Mouse (Mus musculus): Measurements from ENCODE around the gene Prg2. TPM values are rescaled to one million over a fixed set of nuclear protein-coding genes. Genes with fewer than 3 reads are reported as not detected.

Gene Prg2
- polyA plus RNA-seq, 1 experiment from 2014 or later, result 0.69 TPM

GRCm38 (mm10) chr2:84947154-84947771 is 33.0 kb upstream of the Prg2 start:
- H3K4me1 ChIP-seq, result no peaks in the 10 kb centered on the region
- H3K9me3 ChIP-seq (replicated peaks), result no peaks in the 10 kb centered on the region
- no peaks in the 10 kb centered on the region for H3K36me3 ChIP-seq
- H3K4me3 ChIP-seq (replicated peaks), result no peak overlapping the region
- ATAC-seq (ENCODE audit: low FRiP score), result no peak
- H3K27ac ChIP-seq (replicated peaks), result no peak overlapping the region
- WGBS, result 82% methylated on average over 3 of the region's 3 CpGs
- H3K9ac ChIP-seq (replicated peaks), result no peak overlapping the region
- H3K27me3 ChIP-seq (replicated peaks), result no peaks in the 10 kb centered on the region
- H3K4me2 ChIP-seq, result no peak overlapping the region

- H3K4me3 ChIP-seq (replicated peaks), result no peak overlapping the region
- H3K27ac ChIP-seq (replicated peaks), result no peak overlapping the region
- no peaks in the 10 kb centered on the region for H3K36me3 ChIP-seq
- H3K4me2 ChIP-seq, result no peak overlapping the region
- no peak overlapping the region for H3K9ac ChIP-seq (replicated peaks)
- no peaks in the 10 kb centered on the region for H3K27me3 ChIP-seq (replicated peaks)
- H3K9me3 ChIP-seq (replicated peaks), result no peaks in the 10 kb centered on the region
- WGBS, result 97% methylated on average over 7 of the region's 7 CpGs
- no peaks in the 10 kb centered on the region for H3K4me1 ChIP-seq
- no peak for ATAC-seq (ENCODE audit: low FRiP score)
Measured at GRCm38 (mm10) chr2:84948252-84948651, 32.0 kb upstream of the Prg2 start.

- Histone ChIP-seq H3K27me3 (replicated peaks) (no peaks in the 10 kb centered on the region), H3K27ac (replicated peaks) (no peak overlapping the region), H3K9me3 (replicated peaks) (no peaks in the 10 kb centered on the region), H3K4me2 (no peak overlapping the region), H3K36me3 (no peaks in the 10 kb centered on the region), H3K4me1 (no peaks in the 10 kb centered on the region), H3K4me3 (replicated peaks) (no peak overlapping the region), H3K9ac (replicated peaks) (no peak overlapping the region)
- no peak for ATAC-seq (ENCODE audit: low FRiP score)
- 84% methylated on average over 2 of the region's 2 CpGs for WGBS
Measured at GRCm38 (mm10) chr2:84948721-84949120, 31.5 kb upstream of the Prg2 start.

GRCm38 (mm10) chr2:84951027-84951426 is 29.2 kb upstream of the Prg2 start:
- no peaks in the 10 kb centered on the region for H3K36me3 ChIP-seq
- H3K27me3 ChIP-seq (replicated peaks), result no peaks in the 10 kb centered on the region
- 95% methylated on average over 8 of the region's 8 CpGs for WGBS
- no peak for ATAC-seq (ENCODE audit: low FRiP score)
- H3K4me2 ChIP-seq, result no peak overlapping the region
- H3K9ac ChIP-seq (replicated peaks), result no peak overlapping the region
- no peak overlapping the region for H3K4me3 ChIP-seq (replicated peaks)
- H3K9me3 ChIP-seq (replicated peaks), result no peaks in the 10 kb centered on the region
- H3K4me1 ChIP-seq, result no peaks in the 10 kb centered on the region
- no peak overlapping the region for H3K27ac ChIP-seq (replicated peaks)

GRCm38 (mm10) chr2:84952251-84952650 is 28.0 kb upstream of the Prg2 start:
- H3K9me3 ChIP-seq (replicated peaks), result no peaks in the 10 kb centered on the region
- H3K9ac ChIP-seq (replicated peaks), result no peak overlapping the region
- ATAC-seq (ENCODE audit: low FRiP score), result no peak
- H3K36me3 ChIP-seq, result no peaks in the 10 kb centered on the region
- H3K27ac ChIP-seq (replicated peaks), result no peak overlapping the region
- no peak overlapping the region for H3K4me2 ChIP-seq
- WGBS, result 88% methylated on average over 1 of the region's 1 CpGs
- no peaks in the 10 kb centered on the region for H3K27me3 ChIP-seq (replicated peaks)
- H3K4me1 ChIP-seq, result no peaks in the 10 kb centered on the region
- no peak overlapping the region for H3K4me3 ChIP-seq (replicated peaks)

DNA sequence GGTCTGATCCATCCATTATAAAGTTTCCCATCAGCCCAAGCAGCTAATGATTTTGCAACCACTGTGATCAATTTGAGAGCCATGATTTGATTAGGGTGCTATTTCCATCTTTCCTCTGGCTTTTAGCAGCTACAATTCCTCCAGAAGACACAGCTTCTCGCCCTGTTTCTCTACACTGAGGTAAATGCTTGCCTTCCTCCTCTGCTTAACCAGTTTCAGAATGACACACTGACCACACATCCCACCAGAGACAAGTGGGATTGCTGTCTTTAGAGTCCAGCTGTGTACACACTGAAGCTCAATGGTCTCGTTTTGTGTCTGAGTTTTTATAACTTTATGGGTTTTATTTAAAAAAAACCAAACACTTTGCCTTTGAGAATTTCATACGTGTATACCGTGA is 27.6 kb upstream of the Prg2 start:
- no peaks in the 10 kb centered on the region for H3K9me3 ChIP-seq (replicated peaks)
- no peak overlapping the region for H3K4me3 ChIP-seq (replicated peaks)
- no peaks in the 10 kb centered on the region for H3K4me1 ChIP-seq
- 85% methylated on average over 4 of the region's 4 CpGs for WGBS
- H3K27me3 ChIP-seq (replicated peaks), result no peaks in the 10 kb centered on the region
- no peak overlapping the region for H3K9ac ChIP-seq (replicated peaks)
- no peaks in the 10 kb centered on the region for H3K36me3 ChIP-seq
- H3K4me2 ChIP-seq, result no peak overlapping the region
- no peak overlapping the region for H3K27ac ChIP-seq (replicated peaks)
- no peak for ATAC-seq (ENCODE audit: low FRiP score)

- Histone ChIP-seq H3K4me3 (replicated peaks) (no peak overlapping the region), H3K4me2 (no peak overlapping the region), H3K9me3 (replicated peaks) (no peaks in the 10 kb centered on the region), H3K4me1 (no peaks in the 10 kb centered on the region), H3K27me3 (replicated peaks) (no peaks in the 10 kb centered on the region), H3K36me3 (no peaks in the 10 kb centered on the region), H3K27ac (replicated peaks) (no peak overlapping the region), H3K9ac (replicated peaks) (no peak overlapping the region)
- WGBS, result 91% methylated on average over 9 of the region's 9 CpGs
- no peak for ATAC-seq (ENCODE audit: low FRiP score)
Measured at GRCm38 (mm10) chr2:84955435-84955834, 24.8 kb upstream of the Prg2 start.

GRCm38 (mm10) chr2:84956274-84956673 is 24.0 kb upstream of the Prg2 start:
- Histone ChIP-seq H3K36me3 (no peaks in the 10 kb centered on the region), H3K27ac (replicated peaks) (no peak overlapping the region), H3K9me3 (replicated peaks) (no peaks in the 10 kb centered on the region), H3K4me2 (no peak overlapping the region), H3K27me3 (replicated peaks) (no peaks in the 10 kb centered on the region), H3K9ac (replicated peaks) (no peak overlapping the region), H3K4me3 (replicated peaks) (no peak overlapping the region), H3K4me1 (no peaks in the 10 kb centered on the region)
- ATAC-seq (ENCODE audit: low FRiP score), result no peak
- WGBS, result 57% methylated on average over 5 of the region's 5 CpGs

GRCm38 (mm10) chr2:84958588-84959264 is 21.5 kb upstream of the Prg2 start:
- no peak overlapping the region for H3K4me2 ChIP-seq
- no peaks in the 10 kb centered on the region for H3K27me3 ChIP-seq (replicated peaks)
- WGBS, result 90% methylated on average over 11 of the region's 11 CpGs
- H3K4me3 ChIP-seq (replicated peaks), result no peak overlapping the region
- no peak overlapping the region for H3K9ac ChIP-seq (replicated peaks)
- no peaks in the 10 kb centered on the region for H3K9me3 ChIP-seq (replicated peaks)
- no peak overlapping the region for H3K27ac ChIP-seq (replicated peaks)
- no peaks in the 10 kb centered on the region for H3K4me1 ChIP-seq
- H3K36me3 ChIP-seq, result no peaks in the 10 kb centered on the region
- ATAC-seq (ENCODE audit: low FRiP score), result no peak

- Histone ChIP-seq H3K27ac (replicated peaks) (no peak overlapping the region), H3K4me3 (replicated peaks) (no peak overlapping the region), H3K9ac (replicated peaks) (no peak overlapping the region), H3K9me3 (replicated peaks) (no peaks in the 10 kb centered on the region), H3K4me1 (no peaks in the 10 kb centered on the region), H3K27me3 (replicated peaks) (no peaks in the 10 kb centered on the region), H3K36me3 (no peaks in the 10 kb centered on the region), H3K4me2 (no peak overlapping the region)
- 70% methylated on average over 2 of the region's 2 CpGs for WGBS
- no peak for ATAC-seq (ENCODE audit: low FRiP score)
Measured at GRCm38 (mm10) chr2:84961300-84961699, 19.0 kb upstream of the Prg2 start.

DNA sequence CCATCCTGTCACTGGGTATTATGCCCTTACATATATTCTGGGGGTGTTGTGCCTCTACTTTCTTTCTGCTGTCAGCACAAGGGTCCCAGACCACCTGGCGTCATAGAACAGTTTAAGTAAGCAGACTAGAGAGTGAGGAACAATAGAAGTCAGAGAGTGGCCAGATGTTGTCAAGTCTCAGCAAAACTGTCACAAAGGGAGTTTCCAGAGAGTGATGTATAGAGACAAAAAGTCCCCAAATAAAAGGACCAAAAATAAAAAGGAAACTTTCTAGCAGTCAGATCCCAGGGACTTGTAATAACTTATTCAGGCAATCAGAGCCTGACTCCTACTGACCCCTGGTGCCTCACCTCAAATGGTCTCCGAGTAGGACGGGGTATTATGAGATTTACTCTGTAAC is 18.4 kb upstream of the Prg2 start:
- Histone ChIP-seq H3K9me3 (replicated peaks) (no peaks in the 10 kb centered on the region), H3K27me3 (replicated peaks) (no peaks in the 10 kb centered on the region), H3K36me3 (no peaks in the 10 kb centered on the region), H3K4me3 (replicated peaks) (no peak overlapping the region), H3K4me1 (no peaks in the 10 kb centered on the region), H3K27ac (replicated peaks) (no peak overlapping the region), H3K4me2 (no peak overlapping the region), H3K9ac (replicated peaks) (no peak overlapping the region)
- WGBS, result 76% methylated on average over 3 of the region's 3 CpGs
- no peak for ATAC-seq (ENCODE audit: low FRiP score)

- H3K27ac ChIP-seq (replicated peaks), result no peak overlapping the region
- no peak for ATAC-seq (ENCODE audit: low FRiP score)
- no peaks in the 10 kb centered on the region for H3K4me1 ChIP-seq
- no peaks in the 10 kb centered on the region for H3K27me3 ChIP-seq (replicated peaks)
- H3K4me2 ChIP-seq, result no peak overlapping the region
- H3K9ac ChIP-seq (replicated peaks), result no peak overlapping the region
- no peaks in the 10 kb centered on the region for H3K36me3 ChIP-seq
- no peak overlapping the region for H3K4me3 ChIP-seq (replicated peaks)
- WGBS, result 28% methylated on average over 6 of the region's 6 CpGs
- no peaks in the 10 kb centered on the region for H3K9me3 ChIP-seq (replicated peaks)
Measured at GRCm38 (mm10) chr2:84962906-84963507, 17.3 kb upstream of the Prg2 start.

All from neural tube, embryonic 15.5 days (tissue).